Mouse (Mus musculus) midbrain, embryonic 10.5 days (tissue): ENCODE measurements around the gene Nrp1. TPM values are rescaled to one million over a fixed set of nuclear protein-coding genes. Genes with fewer than 3 reads are reported as not detected.

Experiments
- DNase-seq: peaks from one replicate; pipeline ENCODE4 v3.0.0-alpha.2; 2017; ENCODE audit warnings: low spot score
- H3K27ac ChIP-seq: fragments of 300-500 bp; sonication (generic); replicated peaks from 2 replicates; pipeline ENCODE4 v1.5.1; 2016; ENCODE audit warnings: mild to moderate bottlenecking
- H3K27me3 ChIP-seq: fragments of 300-500 bp; sonication (generic); 2 replicates; pipeline ENCODE4 v1.6.1; 2016; ENCODE audit warnings: low read depth, mild to moderate bottlenecking; ENCODE audit not compliant: poor library complexity, severe bottlenecking
- H3K36me3 ChIP-seq: fragments of 300-500 bp; sonication (generic); 2 replicates; pipeline ENCODE4 v1.6.1; 2016; ENCODE audit warnings: mild to moderate bottlenecking, moderate library complexity
- H3K4me1 ChIP-seq: fragments of 300-500 bp; sonication (generic); 2 replicates; pipeline ENCODE4 v1.6.1; 2016
- H3K4me3 ChIP-seq: fragments of 300-500 bp; sonication (generic); 2 replicates; pipeline ENCODE4 v1.5.1; 2016; ENCODE audit warnings: mild to moderate bottlenecking, moderate library complexity
- H3K9me3 ChIP-seq: fragments of 300-500 bp; sonication (generic); replicated peaks from 2 replicates; pipeline ENCODE4 v1.6.1; 2016; ENCODE audit warnings: mild to moderate bottlenecking
- WGBS: fragments of 180-500 bp; shearing (Covaris S2); methylation state at CpG from one replicate; pipeline ENCODE4 v1.1.7; 2016; 5-methylcytosine and 5-hydroxymethylcytosine counted together
- polyA plus RNA-seq: library from polyadenylated mRNA; unstranded; fragments of >200 nt; fragmentation: Nextera tagmentation; extraction: Ambion mirVana; gene quantifications from 2 replicates; pipeline ENCODE4 v1.2.1, GENCODE M21; 2016

The Nrp1 gene
- polyA plus RNA-seq, 1 experiment from 2014 or later = 19.6 TPM

- no peak for DNase-seq
These were observed 150.3 kb downstream of the Nrp1 start for GRCm38 (mm10) chr8:128508723-128509122.

DNA sequence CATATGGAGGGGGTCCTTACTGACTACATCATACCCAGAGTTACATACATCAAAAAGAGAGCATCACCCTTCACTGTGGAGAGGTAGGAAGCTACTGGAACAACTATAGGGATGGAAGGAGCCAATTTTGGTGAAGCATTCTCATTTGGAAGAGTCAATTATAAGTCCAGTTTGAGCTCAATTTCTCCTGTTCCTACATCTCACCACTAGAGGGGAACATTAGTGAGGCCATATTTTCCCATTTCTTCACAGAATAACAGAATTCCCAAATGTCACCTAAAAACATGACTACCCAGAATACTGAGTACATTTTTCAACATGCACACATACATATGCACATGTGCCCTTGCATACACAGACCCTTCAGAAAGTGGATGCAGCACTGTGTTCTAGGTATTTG is 152.6 kb downstream of the Nrp1 start:
- no peaks in the 10 kb centered on the region for H3K27me3 ChIP-seq
- no peaks in the 10 kb centered on the region for H3K4me1 ChIP-seq
- DNase-seq = no peak
- no peaks in the 10 kb centered on the region for H3K36me3 ChIP-seq
- H3K4me3 ChIP-seq = no peak overlapping the region
- no peaks in the 10 kb centered on the region for H3K9me3 ChIP-seq
- no peak overlapping the region for H3K27ac ChIP-seq

More at GRCm38 (mm10) chr8:128508723-128509122, 150.3 kb downstream of the Nrp1 start:
- Histone ChIP-seq H3K27me3 (no peaks in the 10 kb centered on the region), H3K9me3 (no peaks in the 10 kb centered on the region), H3K27ac (no peak overlapping the region), H3K4me3 (no peak overlapping the region), H3K36me3 (no peaks in the 10 kb centered on the region), H3K4me1 (no peaks in the 10 kb centered on the region)

DNA sequence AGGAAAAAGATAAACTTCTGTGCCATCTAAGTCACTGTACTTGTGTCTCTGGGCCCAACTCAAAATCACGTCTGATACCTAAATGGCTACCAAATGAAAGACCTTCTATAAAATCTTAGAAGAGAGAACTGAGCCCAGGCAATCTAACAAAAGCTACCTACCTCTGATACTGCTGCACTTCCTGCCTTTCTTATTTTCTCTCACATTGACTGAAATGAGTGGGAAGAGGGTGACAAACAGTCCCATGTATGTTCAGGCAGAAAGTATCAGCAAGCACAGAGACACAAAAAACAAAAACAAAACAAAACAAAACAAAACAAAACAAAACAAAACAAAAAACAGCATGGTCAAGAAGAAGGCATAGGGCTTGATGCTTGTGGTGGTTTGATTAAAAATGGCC is 153.3 kb downstream of the Nrp1 start:
- 95% methylated on average over 1 of the region's 1 CpGs for WGBS
- H3K27me3 ChIP-seq = no peaks in the 10 kb centered on the region

DNA sequence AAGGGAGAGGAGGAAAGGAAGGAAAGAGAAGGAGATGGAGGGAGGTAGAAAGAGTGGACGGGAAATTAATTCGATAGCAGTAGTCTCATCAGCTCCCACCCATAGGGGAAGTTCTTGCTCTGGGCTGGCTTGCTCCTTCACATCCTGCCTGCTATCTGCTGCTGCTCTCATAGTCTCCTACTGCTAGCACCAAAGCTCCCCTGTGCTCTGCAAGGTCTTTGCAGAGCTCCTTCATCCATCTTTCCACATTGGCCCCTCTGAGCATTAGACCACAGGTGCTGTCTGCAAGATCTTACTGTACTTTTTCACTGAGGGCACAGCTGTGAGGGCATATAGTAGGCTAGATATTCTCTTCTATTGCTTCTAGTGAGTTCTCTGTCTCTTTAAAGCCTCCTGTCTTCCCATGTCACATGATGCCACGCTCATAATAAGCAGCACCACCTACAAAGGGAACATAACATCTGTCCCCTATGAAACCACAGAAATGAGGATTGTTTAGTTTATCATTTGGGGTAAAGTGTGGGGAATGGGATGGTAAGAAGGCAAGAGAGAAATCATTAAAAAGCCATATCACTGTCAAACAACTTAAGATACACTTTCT is 158.5 kb downstream of the Nrp1 start:
- Histone ChIP-seq H3K9me3 (no peaks in the 10 kb centered on the region), H3K36me3 (no peaks in the 10 kb centered on the region), H3K27me3 (peaks cover 17% of the 10 kb centered on the region), H3K4me3 (no peak overlapping the region), H3K27ac (no peak overlapping the region), H3K4me1 (peaks cover 17% of the 10 kb centered on the region)
- 85% methylated on average over 3 of the region's 3 CpGs for WGBS
- no peak for DNase-seq

More for the DNA sequence above, 153.3 kb downstream of the Nrp1 start:
- Histone ChIP-seq H3K36me3 (no peaks in the 10 kb centered on the region), H3K4me1 (no peaks in the 10 kb centered on the region), H3K9me3 (no peaks in the 10 kb centered on the region), H3K27ac (no peak overlapping the region), H3K4me3 (no peak overlapping the region)
- no peak for DNase-seq

- Histone ChIP-seq H3K9me3 (no peaks in the 10 kb centered on the region), H3K4me3 (no peak overlapping the region), H3K4me1 (peaks cover 22% of the 10 kb centered on the region), H3K27me3 (peaks cover 24% of the 10 kb centered on the region), H3K27ac (no peak overlapping the region), H3K36me3 (no peaks in the 10 kb centered on the region)
- no peak for DNase-seq
- 83% methylated on average over 4 of the region's 4 CpGs for WGBS
These were observed 159.2 kb downstream of the Nrp1 start for GRCm38 (mm10) chr8:128517546-128518102.

DNA sequence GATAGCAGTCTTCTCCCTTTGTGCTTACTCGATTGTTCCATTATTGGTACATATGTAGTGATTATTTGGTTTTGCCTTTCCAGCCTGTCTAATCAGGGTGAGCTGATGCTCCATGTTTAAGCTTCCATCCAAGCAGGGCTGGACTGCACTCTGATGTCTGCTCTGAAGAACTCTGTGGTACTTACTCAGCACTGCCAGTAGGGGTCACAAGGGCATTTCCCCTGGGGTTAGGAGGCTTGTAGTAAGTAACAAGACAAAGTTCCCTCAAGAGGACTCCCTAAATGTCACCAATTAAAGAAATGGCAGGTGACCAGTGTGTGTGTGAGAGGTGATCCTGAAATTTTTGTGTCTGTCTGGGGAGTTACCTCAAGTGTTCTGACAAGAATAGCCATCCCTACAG is 161.0 kb downstream of the Nrp1 start:
- H3K36me3 ChIP-seq = no peaks in the 10 kb centered on the region
- DNase-seq = no peak
- no peak overlapping the region for H3K27ac ChIP-seq
- peaks cover 40% of the 10 kb centered on the region for H3K27me3 ChIP-seq
- H3K4me3 ChIP-seq = no peak overlapping the region
- WGBS = 72% methylated on average over 1 of the region's 1 CpGs
- no peaks in the 10 kb centered on the region for H3K9me3 ChIP-seq
- peaks cover 22% of the 10 kb centered on the region for H3K4me1 ChIP-seq

DNA sequence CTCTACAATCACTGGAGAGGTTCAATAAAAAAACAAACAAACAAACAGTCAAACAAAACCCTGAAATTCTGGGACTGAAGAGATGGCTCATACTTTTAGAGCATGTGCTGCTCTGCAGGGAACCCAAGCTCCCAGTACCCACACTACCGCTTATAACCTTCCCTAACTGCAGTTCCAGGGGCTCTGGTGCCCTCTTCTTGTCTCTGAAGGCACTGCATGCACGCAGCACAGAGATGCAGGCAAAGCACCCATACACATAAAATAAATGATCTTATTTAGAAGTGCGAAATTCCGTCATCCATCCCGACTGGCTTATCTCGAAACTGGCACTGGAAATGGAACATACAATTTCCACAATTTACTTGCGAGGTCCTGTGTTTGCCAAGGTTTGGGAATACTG is 165.4 kb downstream of the Nrp1 start:
- 66% methylated on average over 7 of the region's 7 CpGs for WGBS
- no peak overlapping the region for H3K27ac ChIP-seq
- H3K9me3 ChIP-seq = no peaks in the 10 kb centered on the region
- H3K4me1 ChIP-seq = peaks cover 35% of the 10 kb centered on the region
- no peak for DNase-seq
- H3K36me3 ChIP-seq = no peaks in the 10 kb centered on the region
- no peak overlapping the region for H3K4me3 ChIP-seq
- H3K27me3 ChIP-seq = peaks cover 38% of the 10 kb centered on the region

DNA sequence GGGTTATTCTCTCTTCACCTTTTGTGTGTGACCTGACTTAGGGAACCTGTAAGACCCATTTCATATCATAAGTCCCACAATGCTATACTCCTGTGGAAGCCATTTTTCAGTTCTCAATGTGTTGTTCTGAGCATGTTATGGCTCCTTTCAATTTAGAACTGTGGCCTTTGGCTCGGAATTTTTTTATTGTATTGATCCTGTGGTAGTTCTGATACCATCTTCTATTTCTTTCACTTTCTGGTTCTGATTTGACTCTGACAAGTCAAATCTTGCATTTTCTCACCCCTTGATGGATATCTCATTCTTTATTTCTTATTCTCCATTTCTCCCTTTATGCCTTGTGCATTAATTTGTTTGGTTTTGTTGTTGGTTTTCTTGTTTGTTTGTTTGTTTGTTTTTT is 167.5 kb downstream of the Nrp1 start:
- no peaks in the 10 kb centered on the region for H3K9me3 ChIP-seq
- no peak for DNase-seq

DNA sequence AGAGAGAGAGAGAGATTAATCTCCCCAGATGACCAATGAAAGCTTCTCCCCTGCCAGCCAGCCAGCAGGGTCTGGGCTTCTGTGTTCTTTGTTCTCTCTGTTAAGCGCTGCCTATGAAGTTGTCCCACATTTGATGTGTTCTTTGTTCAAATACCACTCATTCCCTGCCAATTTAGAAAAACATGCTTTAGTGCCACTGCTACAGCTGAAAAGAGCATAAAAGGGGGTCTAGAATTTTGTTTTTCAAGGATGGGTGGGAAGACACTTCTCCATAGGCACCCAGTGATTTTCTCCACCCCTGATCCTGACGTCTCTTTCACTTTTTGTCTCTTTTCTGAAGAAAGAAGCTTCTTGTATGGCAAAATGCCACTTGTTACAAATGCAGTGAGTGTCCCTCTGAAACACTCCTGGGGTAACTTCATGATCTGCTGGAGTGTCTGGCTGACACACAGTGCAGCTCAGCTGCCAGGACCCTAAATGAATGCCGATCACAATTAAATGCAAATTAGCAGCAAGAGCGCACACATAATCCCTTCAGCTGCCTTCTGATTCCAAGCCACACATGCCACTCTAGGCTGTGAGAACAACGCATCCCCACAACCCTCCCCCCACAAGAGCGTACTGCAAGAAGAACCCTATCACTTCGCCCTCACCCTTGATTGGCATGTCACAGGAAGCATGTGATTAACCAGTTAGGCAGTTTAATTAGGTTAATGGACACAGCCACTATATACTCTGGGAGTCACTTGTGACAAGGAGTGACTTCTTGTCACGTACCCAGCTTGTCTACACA is 170.4 kb downstream of the Nrp1 start:
- peak; percentile 63 for DNase-seq
- Histone ChIP-seq H3K4me3 (peak overlapping the region; percentile 36), H3K36me3 (no peaks in the 10 kb centered on the region), H3K27ac (peak overlapping the region; percentile 90), H3K4me1 (peaks cover 30% of the 10 kb centered on the region), H3K27me3 (peaks cover 32% of the 10 kb centered on the region; the same call in 1 of the 2 replicates), H3K9me3 (no peaks in the 10 kb centered on the region)
- 18% methylated on average over 8 of the region's 8 CpGs for WGBS

More for the DNA sequence above, 167.5 kb downstream of the Nrp1 start:
- Histone ChIP-seq H3K27me3 (peaks cover 36% of the 10 kb centered on the region; the same call in 1 of the 2 replicates), H3K36me3 (no peaks in the 10 kb centered on the region), H3K27ac (no peak overlapping the region), H3K4me1 (peaks cover 37% of the 10 kb centered on the region), H3K4me3 (no peak overlapping the region)
- WGBS = 63% methylated on average over 1 of the region's 1 CpGs

DNA sequence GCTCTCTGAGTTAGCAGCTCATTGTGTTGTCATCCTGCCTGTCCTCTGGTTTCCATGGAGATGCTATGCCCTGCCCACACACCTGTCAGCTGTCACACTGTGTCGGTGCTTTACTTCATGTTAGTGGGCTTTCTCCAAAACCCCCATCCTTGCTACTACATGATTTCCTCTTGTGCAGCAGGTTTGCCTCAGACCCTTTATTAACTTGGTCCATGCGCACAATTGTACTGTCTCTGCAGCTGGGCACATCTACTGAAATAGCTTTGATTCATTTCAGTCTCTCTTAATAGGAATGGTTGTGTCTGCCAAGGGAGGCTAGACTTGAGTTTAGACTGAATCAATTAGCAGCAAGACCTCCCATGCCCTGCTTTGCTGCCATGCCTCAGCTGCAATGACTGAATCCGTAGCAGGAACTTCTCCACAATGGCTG is 176.1 kb downstream of the Nrp1 start:
- H3K27ac ChIP-seq = no peak overlapping the region

GRCm38 (mm10) chr8:128535685-128536084 is 177.3 kb downstream of the Nrp1 start:
- no peak for DNase-seq
- peaks cover 17% of the 10 kb centered on the region; the same call in 1 of the 2 replicates for H3K4me1 ChIP-seq
- no peak overlapping the region for H3K27ac ChIP-seq
- H3K9me3 ChIP-seq = no peaks in the 10 kb centered on the region
- no peaks in the 10 kb centered on the region for H3K36me3 ChIP-seq
- no peak overlapping the region for H3K4me3 ChIP-seq
- peaks cover 15% of the 10 kb centered on the region; the same call in 1 of the 2 replicates for H3K27me3 ChIP-seq

More for the DNA sequence above, 176.1 kb downstream of the Nrp1 start:
- no peaks in the 10 kb centered on the region for H3K9me3 ChIP-seq
- no peak overlapping the region for H3K4me3 ChIP-seq
- peaks cover 20% of the 10 kb centered on the region for H3K4me1 ChIP-seq
- 61% methylated on average over 3 of the region's 3 CpGs for WGBS
- no peaks in the 10 kb centered on the region for H3K36me3 ChIP-seq
- DNase-seq = no peak
- peaks cover 27% of the 10 kb centered on the region; the same call in 1 of the 2 replicates for H3K27me3 ChIP-seq

- DNase-seq = no peak
- Histone ChIP-seq H3K4me1 (peaks cover 9% of the 10 kb centered on the region; the same call in 1 of the 2 replicates), H3K9me3 (no peaks in the 10 kb centered on the region), H3K27me3 (no peaks in the 10 kb centered on the region), H3K4me3 (no peak overlapping the region), H3K27ac (no peak overlapping the region), H3K36me3 (no peaks in the 10 kb centered on the region)
- WGBS = 21% methylated on average over 1 of the region's 1 CpGs
These were observed 180.0 kb downstream of the Nrp1 start for GRCm38 (mm10) chr8:128538378-128538777.
